Mouse (Mus musculus): ENCODE results near the gene Defb45.

DNA sequence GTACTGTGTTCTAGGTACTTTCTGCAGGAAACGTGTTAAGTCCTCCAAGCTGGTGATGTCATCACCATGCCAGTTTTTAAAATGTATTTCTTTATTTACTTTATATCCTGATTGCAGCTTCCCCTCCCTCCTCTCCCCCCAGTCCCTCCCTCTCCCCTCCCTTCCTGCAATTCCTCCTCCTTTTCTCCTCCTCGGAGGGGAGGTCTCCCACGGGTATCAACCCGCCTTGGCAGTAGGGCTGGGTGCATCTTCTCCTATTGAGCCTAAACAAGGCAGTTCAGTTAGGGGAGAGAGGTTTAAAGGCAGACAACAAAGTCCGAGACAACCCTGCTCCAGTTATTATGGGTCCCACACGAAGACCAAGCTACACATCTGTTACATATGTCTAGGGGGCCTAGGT lies 39.7 kb upstream of the Defb45 start:
- TF ChIP-seq CTCF (IDR thresholded peaks at IDR 0.05) (no peak), POLR2A (IDR thresholded peaks at IDR 0.05; ENCODE audit: insufficient read depth, low read depth, low read length) (no peak)

All from heart, adult 2 months (tissue).